Comparison of ENCODE assay signal across 19 mouse cellular contexts in the genomic region with DNA sequence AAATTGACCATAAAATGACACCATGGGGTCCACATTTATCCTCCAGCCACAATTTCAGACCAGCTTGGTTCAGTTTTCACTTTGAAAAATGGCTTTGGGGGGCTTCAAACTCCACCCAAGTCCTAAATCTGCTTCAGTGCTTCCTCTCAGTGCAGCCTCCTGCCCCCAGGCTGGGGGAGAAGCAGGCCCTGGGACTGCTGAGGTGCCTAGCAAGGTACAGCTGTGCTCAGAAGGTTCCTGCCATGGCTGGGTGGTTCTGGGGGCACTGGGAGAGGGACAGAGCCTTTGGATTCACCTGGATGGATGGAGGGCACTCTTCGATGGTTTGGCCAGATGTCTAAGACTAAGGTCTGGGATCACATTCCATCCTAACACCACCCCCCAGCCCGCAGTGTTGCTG.
"Had no signal": no experiment of that assay in that cellular context is flagged by ENCODE, and none has a peak within 500 bp of the region (broad histone marks: within the 10 kb centered on the region; RNA-seq: fewer than 3 reads in every experiment).

No protein-coding gene starts in this region.

- DNase-seq: lung, adult 18-20 months; lung, embryonic 14.5 days; lung, postnatal 10 days; lung, postnatal 4 days; retina, postnatal 1 day; right cerebral cortex, adult 18-20 months; right cerebral cortex, postnatal 25 days; right cerebral cortex, postnatal 4 days; spleen, adult 18-20 months; thymus, adult 18-20 months; thymus, postnatal 25 days; thymus, postnatal 4 days had no signal

- H3K27ac ChIP-seq: liver, embryonic 14.5 days; midbrain, embryonic 10.5 days; midbrain, embryonic 13.5 days; neural tube, embryonic 13.5 days; neural tube, embryonic 15.5 days had no signal

- ATAC-seq: midbrain, embryonic 13.5 days; midbrain, embryonic 16.5 days had no signal

- H3K9ac ChIP-seq: liver, embryonic 14.5 days; lung, embryonic 14.5 days; midbrain, embryonic 13.5 days; neural tube, embryonic 13.5 days; neural tube, embryonic 15.5 days had no signal

- H3K4me3 ChIP-seq: midbrain, embryonic 10.5 days; midbrain, embryonic 13.5 days; myocyte; neural tube, embryonic 13.5 days; neural tube, embryonic 15.5 days had no signal

- H3K4me2 ChIP-seq: lung, embryonic 14.5 days; midbrain, embryonic 13.5 days; neural tube, embryonic 13.5 days; neural tube, embryonic 15.5 days had no signal

- H3K36me3 ChIP-seq: midbrain, embryonic 10.5 days; midbrain, embryonic 13.5 days; neural tube, embryonic 13.5 days; neural tube, embryonic 15.5 days had no signal

- H3K9me3 ChIP-seq: midbrain, embryonic 10.5 days; midbrain, embryonic 13.5 days; neural tube, embryonic 13.5 days; neural tube, embryonic 15.5 days had no signal
